Mouse (Mus musculus): ENCODE data around the gene Defb43.

Gene Defb43

GRCm38 (mm10) chr14:63066630-63067310, 55.2 kb downstream of the Defb43 start:
- peak; percentile 82 for DNase-seq (ENCODE audit: low spot score)

Measured in embryo, embryonic 10.5 days (tissue).